Mouse (Mus musculus): ENCODE data around the gene Epn2. TPM values are rescaled to one million over a fixed set of nuclear protein-coding genes. Genes with fewer than 3 reads are reported as not detected.

The Epn2 gene
- polyA plus RNA-seq (2012; rRNA removed): 74.0 and 84.5 TPM in 2 replicates

GRCm38 (mm10) chr11:61578983-61579877 is at the start of gene Epn2:
Gene Epn2, minus strand, starts transcription at chr11:61579687.
- H3K4me1 ChIP-seq (ENCODE audit: control insufficient read depth, insufficient read depth, low read length): peaks cover 4% of the 10 kb centered on the region; the same call in 1 of the 2 replicates
- H3K4me3 ChIP-seq (replicated peaks; ENCODE audit: extremely low read depth, low read depth, low read length): peak within 1 kb of the TSS; percentile 70
- under 1% methylated on average over 92 of the region's 93 CpGs for WGBS
- DNase-seq: peak; percentile 84
- peak; percentile 81 for TF ChIP-seq POLR2A (IDR thresholded peaks at IDR 0.05; ENCODE audit: borderline replicate concordance, extremely low read depth, low read depth, low read length)
- TF ChIP-seq CTCF (IDR thresholded peaks at IDR 0.05; ENCODE audit: insufficient read depth, low read length): no peak

- Histone ChIP-seq H3K4me3 (replicated peaks; ENCODE audit: extremely low read depth, low read depth, low read length) (no peak overlapping the region), H3K4me1 (ENCODE audit: control insufficient read depth, insufficient read depth, low read length) (no peaks in the 10 kb centered on the region; the same call in 1 of the 2 replicates)
- DNase-seq: no peak
- TF ChIP-seq POLR2A (IDR thresholded peaks at IDR 0.05; ENCODE audit: borderline replicate concordance, extremely low read depth, low read depth, low read length) (no peak), CTCF (IDR thresholded peaks at IDR 0.05; ENCODE audit: insufficient read depth, low read length) (no peak)
- WGBS: 95% methylated on average over 1 of the region's 1 CpGs
These were observed 47.0 kb upstream of the Epn2 start for GRCm38 (mm10) chr11:61626509-61626908.

- no peak for TF ChIP-seq CTCF (IDR thresholded peaks at IDR 0.05; ENCODE audit: insufficient read depth, low read length)
- no peak for TF ChIP-seq POLR2A (IDR thresholded peaks at IDR 0.05; ENCODE audit: borderline replicate concordance, extremely low read depth, low read depth, low read length)
- no peak overlapping the region for H3K4me3 ChIP-seq (replicated peaks; ENCODE audit: extremely low read depth, low read depth, low read length)
- DNase-seq: no peak
- 72% methylated on average over 7 of the region's 7 CpGs for WGBS
- no peaks in the 10 kb centered on the region for H3K4me1 ChIP-seq (ENCODE audit: control insufficient read depth, insufficient read depth, low read length)
These were observed 45.6 kb upstream of the Epn2 start for GRCm38 (mm10) chr11:61625136-61625535.

GRCm38 (mm10) chr11:61620762-61621161 is 41.3 kb upstream of the Epn2 start:
- WGBS: 48% methylated on average over 8 of the region's 8 CpGs
- no peak for DNase-seq
- Histone ChIP-seq H3K4me3 (replicated peaks; ENCODE audit: extremely low read depth, low read depth, low read length) (no peak overlapping the region), H3K4me1 (ENCODE audit: control insufficient read depth, insufficient read depth, low read length) (peaks cover 12% of the 10 kb centered on the region)
- TF ChIP-seq CTCF (IDR thresholded peaks at IDR 0.05; ENCODE audit: insufficient read depth, low read length) (no peak), POLR2A (IDR thresholded peaks at IDR 0.05; ENCODE audit: borderline replicate concordance, extremely low read depth, low read depth, low read length) (no peak)

- Histone ChIP-seq H3K4me1 (ENCODE audit: control insufficient read depth, insufficient read depth, low read length) (peaks cover 17% of the 10 kb centered on the region), H3K4me3 (replicated peaks; ENCODE audit: extremely low read depth, low read depth, low read length) (peak overlapping the region; percentile 57)
- peak; percentile 89 for DNase-seq
- WGBS: 1% methylated on average over 17 of the region's 17 CpGs
- peak; percentile 78 for TF ChIP-seq CTCF (IDR thresholded peaks at IDR 0.05; ENCODE audit: insufficient read depth, low read length)
- peak; percentile 76; the same call in 1 of the 2 replicates for TF ChIP-seq POLR2A (IDR thresholded peaks at IDR 0.05; ENCODE audit: borderline replicate concordance, extremely low read depth, low read depth, low read length)
These were observed 40.8 kb upstream of the Epn2 start for GRCm38 (mm10) chr11:61620254-61620670.

- no peak for TF ChIP-seq POLR2A (IDR thresholded peaks at IDR 0.05; ENCODE audit: borderline replicate concordance, extremely low read depth, low read depth, low read length)
- TF ChIP-seq CTCF (IDR thresholded peaks at IDR 0.05; ENCODE audit: insufficient read depth, low read length): peak; percentile 16; the same call in 1 of the 2 replicates
- Histone ChIP-seq H3K4me1 (ENCODE audit: control insufficient read depth, insufficient read depth, low read length) (peaks cover 18% of the 10 kb centered on the region), H3K4me3 (replicated peaks; ENCODE audit: extremely low read depth, low read depth, low read length) (peak overlapping the region; percentile 65)
- WGBS: 2% methylated on average over 16 of the region's 17 CpGs
- DNase-seq: peak; percentile 79
These were observed 40.3 kb upstream of the Epn2 start for GRCm38 (mm10) chr11:61619791-61620241.

GRCm38 (mm10) chr11:61619356-61619755 is 39.9 kb upstream of the Epn2 start:
- WGBS: 9% methylated on average over 6 of the region's 6 CpGs
- no peak for TF ChIP-seq POLR2A (IDR thresholded peaks at IDR 0.05; ENCODE audit: borderline replicate concordance, extremely low read depth, low read depth, low read length)
- TF ChIP-seq CTCF (IDR thresholded peaks at IDR 0.05; ENCODE audit: insufficient read depth, low read length): no peak
- Histone ChIP-seq H3K4me1 (ENCODE audit: control insufficient read depth, insufficient read depth, low read length) (peaks cover 18% of the 10 kb centered on the region), H3K4me3 (replicated peaks; ENCODE audit: extremely low read depth, low read depth, low read length) (peak overlapping the region; percentile 60)
- DNase-seq: no peak

- Histone ChIP-seq H3K4me3 (replicated peaks; ENCODE audit: extremely low read depth, low read depth, low read length) (peak overlapping the region; percentile 33), H3K4me1 (ENCODE audit: control insufficient read depth, insufficient read depth, low read length) (peaks cover 18% of the 10 kb centered on the region)
- 71% methylated on average over 8 of the region's 8 CpGs for WGBS
- DNase-seq: no peak
- no peak for TF ChIP-seq CTCF (IDR thresholded peaks at IDR 0.05; ENCODE audit: insufficient read depth, low read length)
These were observed 39.1 kb upstream of the Epn2 start for GRCm38 (mm10) chr11:61618571-61618970.

GRCm38 (mm10) chr11:61618131-61618530 is 38.6 kb upstream of the Epn2 start:
- WGBS: 55% methylated on average over 8 of the region's 8 CpGs
- Histone ChIP-seq H3K4me3 (replicated peaks; ENCODE audit: extremely low read depth, low read depth, low read length) (peak overlapping the region; percentile 2), H3K4me1 (ENCODE audit: control insufficient read depth, insufficient read depth, low read length) (peaks cover 18% of the 10 kb centered on the region)
- TF ChIP-seq CTCF (IDR thresholded peaks at IDR 0.05; ENCODE audit: insufficient read depth, low read length): no peak
- TF ChIP-seq POLR2A (IDR thresholded peaks at IDR 0.05; ENCODE audit: borderline replicate concordance, extremely low read depth, low read depth, low read length): no peak
- DNase-seq: peak; percentile 35

Measured in lung, adult 2 months (tissue).